Mouse (Mus musculus) C2C12 (cell line): ENCODE results near the gene Npas2.

Experiments used
- CTCF ChIP-seq: IDR thresholded peaks from one replicate; pipeline ENCODE4 v1.5.1; 2011; ENCODE audit not compliant: control insufficient read depth, insufficient read depth, insufficient read length
- FOSL1 ChIP-seq: IDR thresholded peaks from one replicate; pipeline ENCODE4 v1.8.0; 2011; ENCODE audit warnings: mild to moderate bottlenecking, low read length; ENCODE audit not compliant: poor library complexity, insufficient read depth, severe bottlenecking
- MAX ChIP-seq: IDR thresholded peaks from one replicate; pipeline ENCODE4 v1.6.1; 2011; ENCODE audit warnings: mild to moderate bottlenecking, control low read depth
- MYOD1 ChIP-seq: IDR thresholded peaks from one replicate; pipeline ENCODE4 v1.6.1; 2011; ENCODE audit warnings: low read depth; ENCODE audit not compliant: control insufficient read depth, insufficient read length
- USF1 ChIP-seq: IDR thresholded peaks from one replicate; pipeline ENCODE4 v1.6.1; 2011; ENCODE audit warnings: low read depth, mild to moderate bottlenecking, control low read depth, moderate library complexity

DNA sequence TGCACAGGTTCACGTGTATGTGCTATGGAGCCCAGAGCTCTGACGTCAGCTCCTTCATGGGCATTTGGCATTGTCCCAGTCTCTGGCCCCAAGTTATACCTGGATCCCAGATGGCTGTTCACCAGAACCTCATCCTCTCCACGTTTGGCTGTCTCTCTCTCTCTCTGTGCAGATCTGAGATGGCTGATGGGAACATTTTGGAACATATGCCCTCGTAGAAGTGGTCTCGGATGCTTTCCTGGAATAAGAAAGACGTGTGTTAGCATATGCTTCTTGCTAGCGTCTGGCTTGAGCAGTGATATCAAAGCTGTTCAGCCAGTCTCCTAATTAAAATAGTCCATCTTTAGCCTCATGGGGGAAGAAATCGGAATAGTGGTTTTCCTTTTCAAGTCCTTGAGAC is 143.3 kb downstream of the Npas2 start:
- TF ChIP-seq MAX (no peak), FOSL1 (no peak), CTCF (no peak), MYOD1 (no peak), USF1 (no peak)
